Mouse (Mus musculus) embryonic facial prominence, embryonic 14.5 days (tissue): Measurements from ENCODE around the gene Cdkl1. TPM values are rescaled to one million over a fixed set of nuclear protein-coding genes. Genes with fewer than 3 reads are reported as not detected.

ENCODE experiments used
- ATAC-seq: fragments of 200-750 bp; cut with Nextera tagmentation; 2 replicates; pipeline ENCODE4 v1.8.0; 2017; ENCODE audit warnings: low read depth, moderate number of reproducible peaks, moderate TSS enrichment
- DNase-seq: peaks from one replicate; pipeline ENCODE4 v3.0.0-alpha.2; 2015; ENCODE audit warnings: low spot score
- H3K27ac ChIP-seq: fragments of 300-500 bp; sonication (generic); replicated peaks from 2 replicates; pipeline ENCODE4 v1.5.1; 2014; ENCODE audit warnings: low read depth, mild to moderate bottlenecking, low read length, moderate library complexity
- H3K27me3 ChIP-seq: fragments of 300-500 bp; sonication (generic); replicated peaks from 2 replicates; pipeline ENCODE4 v1.6.1; 2014; ENCODE audit warnings: low read length; ENCODE audit not compliant: control insufficient read depth, insufficient read depth
- H3K36me3 ChIP-seq: fragments of 300-500 bp; sonication (generic); 2 replicates; pipeline ENCODE4 v1.6.1; 2014; ENCODE audit warnings: low read length, mixed read lengths; ENCODE audit not compliant: control insufficient read depth, insufficient read depth
- H3K4me1 ChIP-seq: fragments of 300-500 bp; sonication (generic); 2 replicates; pipeline ENCODE4 v1.6.1; 2014; ENCODE audit warnings: antibody characterized with exemption, low read length; ENCODE audit not compliant: control insufficient read depth, insufficient read depth
- H3K4me2 ChIP-seq: fragments of 300-500 bp; sonication (generic); 2 replicates; pipeline ENCODE4 v1.6.1; 2014; ENCODE audit warnings: low read depth, mild to moderate bottlenecking, low read length, moderate library complexity, mixed read lengths
- H3K4me3 ChIP-seq: fragments of 300-500 bp; sonication (generic); 2 replicates; pipeline ENCODE4 v1.5.1; 2014; ENCODE audit warnings: low read depth, mild to moderate bottlenecking, low read length
- H3K9ac ChIP-seq: fragments of 300-500 bp; sonication (generic); 2 replicates; pipeline ENCODE4 v1.6.1; 2014; ENCODE audit warnings: low read depth, mild to moderate bottlenecking, low read length, moderate library complexity, mixed read lengths
- H3K9me3 ChIP-seq: fragments of 300-500 bp; sonication (generic); 2 replicates; pipeline ENCODE4 v1.6.1; 2016; ENCODE audit warnings: low read length; ENCODE audit not compliant: control insufficient read depth
- WGBS: fragments of 180-500 bp; shearing (Covaris S2); extraction: QIAGEN DNeasy Blood & Tissue Kit; methylation state at CpG from one replicate; pipeline ENCODE4 v1.1.7; 2014; 5-methylcytosine and 5-hydroxymethylcytosine counted together
- polyA plus RNA-seq: library from polyadenylated mRNA; unstranded; fragments of >200 nt; fragmentation: Nextera tagmentation; extraction: Ambion mirVana; gene quantifications from 2 replicates; pipeline ENCODE4 v1.2.1, GENCODE M21; 2014

Gene Cdkl1
- polyA plus RNA-seq, 1 experiment from 2014 or later = 2.9 TPM

GRCm38 (mm10) chr12:69759267-69759885 is 31.7 kb downstream of the Cdkl1 start:
- Histone ChIP-seq H3K4me1 (peaks cover 18% of the 10 kb centered on the region), H3K9me3 (no peaks in the 10 kb centered on the region), H3K27me3 (no peaks in the 10 kb centered on the region), H3K9ac (no peak overlapping the region), H3K27ac (peak overlapping the region; percentile 61), H3K4me2 (peak overlapping the region; percentile 56; the same call in 1 of the 2 replicates), H3K4me3 (no peak overlapping the region), H3K36me3 (no peaks in the 10 kb centered on the region)
- ATAC-seq (no peak), DNase-seq (no peak)
- 40% methylated on average over 4 of the region's 7 CpGs for WGBS

DNA sequence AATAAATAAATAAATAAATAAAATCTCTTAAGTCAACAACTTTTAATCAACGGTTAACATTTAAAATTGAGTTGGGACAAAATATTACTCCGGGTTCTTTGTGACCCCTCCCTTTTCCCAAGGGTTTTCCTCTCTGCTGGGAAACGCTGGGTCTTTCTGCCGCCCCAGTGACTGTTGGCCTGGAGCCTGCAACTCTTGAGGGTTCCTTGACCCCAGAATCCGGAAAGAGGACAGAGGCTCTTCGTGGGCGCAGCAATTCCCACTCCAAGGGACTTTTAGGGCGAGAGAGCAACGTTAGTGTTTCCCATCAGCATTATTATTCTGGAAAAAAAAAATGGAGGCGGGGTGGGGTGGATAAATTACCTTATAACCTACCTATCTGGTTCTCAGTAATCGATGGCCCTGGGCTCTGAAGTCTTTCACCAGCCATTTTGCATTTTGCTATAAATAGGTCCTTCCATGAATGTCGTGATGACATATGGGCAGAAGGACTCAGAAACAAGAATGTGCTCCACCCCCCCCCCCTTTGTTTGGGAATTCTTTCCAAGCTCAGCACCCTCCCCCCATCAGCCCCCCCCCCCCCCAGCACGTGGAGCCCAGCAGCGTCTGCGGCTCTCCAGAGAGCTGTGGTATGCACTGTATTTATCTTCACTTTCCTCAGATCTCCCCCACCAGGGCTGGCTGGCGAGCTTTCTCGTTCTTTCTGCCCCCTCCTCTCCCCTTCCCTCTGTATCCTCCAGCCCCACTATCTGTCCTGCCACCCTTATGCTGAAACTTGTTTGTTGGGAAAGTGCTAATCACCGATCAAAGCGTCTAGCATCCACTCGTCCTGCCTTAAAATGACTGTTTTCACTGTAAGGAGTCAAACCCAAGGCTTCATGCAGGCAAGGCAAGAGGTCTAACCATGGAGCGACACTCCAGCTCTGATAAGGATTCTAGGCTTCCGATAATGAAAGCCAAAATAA is 32.6 kb downstream of the Cdkl1 start:
- Histone ChIP-seq H3K27ac (peak overlapping the region; percentile 72), H3K9ac (no peak overlapping the region; the same call in 1 of the 2 replicates), H3K27me3 (no peaks in the 10 kb centered on the region), H3K36me3 (no peaks in the 10 kb centered on the region), H3K4me3 (peak overlapping the region; percentile 23), H3K9me3 (no peaks in the 10 kb centered on the region), H3K4me1 (peaks cover 18% of the 10 kb centered on the region), H3K4me2 (peak overlapping the region; percentile 56)
- 7% methylated on average over 22 of the region's 22 CpGs for WGBS
- ATAC-seq = peak; percentile 57; the same call in 1 of the 2 replicates
- peak; percentile 71 for DNase-seq

- H3K36me3 ChIP-seq = no peaks in the 10 kb centered on the region
- peaks cover 18% of the 10 kb centered on the region for H3K4me1 ChIP-seq
- 12% methylated on average over 22 of the region's 22 CpGs for WGBS
- H3K9ac ChIP-seq = peak overlapping the region; percentile 40
- peak overlapping the region; percentile 23 for H3K4me3 ChIP-seq
- DNase-seq = peak; percentile 91
- no peaks in the 10 kb centered on the region for H3K27me3 ChIP-seq
- peak overlapping the region; percentile 56 for H3K4me2 ChIP-seq
- H3K9me3 ChIP-seq = no peaks in the 10 kb centered on the region
- H3K27ac ChIP-seq = peak overlapping the region; percentile 48; the same call in 1 of the 2 replicates
- ATAC-seq = peak; percentile 90
Measured at GRCm38 (mm10) chr12:69757418-69758141, 33.5 kb downstream of the Cdkl1 start.

GRCm38 (mm10) chr12:69756015-69756414 is 35.1 kb downstream of the Cdkl1 start:
- WGBS = 78% methylated on average over 5 of the region's 5 CpGs
- no peak overlapping the region for H3K4me3 ChIP-seq
- H3K36me3 ChIP-seq = no peaks in the 10 kb centered on the region
- DNase-seq = no peak
- H3K4me2 ChIP-seq = no peak overlapping the region
- no peak overlapping the region for H3K9ac ChIP-seq
- ATAC-seq = no peak
- H3K27ac ChIP-seq = no peak overlapping the region
- H3K27me3 ChIP-seq = no peaks in the 10 kb centered on the region
- peaks cover 18% of the 10 kb centered on the region for H3K4me1 ChIP-seq
- H3K9me3 ChIP-seq = no peaks in the 10 kb centered on the region

GRCm38 (mm10) chr12:69753936-69754335 is 37.1 kb downstream of the Cdkl1 start:
- no peak overlapping the region for H3K4me2 ChIP-seq
- H3K4me1 ChIP-seq = peaks cover 14% of the 10 kb centered on the region
- 70% methylated on average over 5 of the region's 5 CpGs for WGBS
- no peak for ATAC-seq
- H3K27me3 ChIP-seq = no peaks in the 10 kb centered on the region
- no peak for DNase-seq
- no peak overlapping the region for H3K9ac ChIP-seq
- no peaks in the 10 kb centered on the region for H3K9me3 ChIP-seq
- H3K27ac ChIP-seq = no peak overlapping the region
- no peak overlapping the region for H3K4me3 ChIP-seq
- no peaks in the 10 kb centered on the region for H3K36me3 ChIP-seq

DNA sequence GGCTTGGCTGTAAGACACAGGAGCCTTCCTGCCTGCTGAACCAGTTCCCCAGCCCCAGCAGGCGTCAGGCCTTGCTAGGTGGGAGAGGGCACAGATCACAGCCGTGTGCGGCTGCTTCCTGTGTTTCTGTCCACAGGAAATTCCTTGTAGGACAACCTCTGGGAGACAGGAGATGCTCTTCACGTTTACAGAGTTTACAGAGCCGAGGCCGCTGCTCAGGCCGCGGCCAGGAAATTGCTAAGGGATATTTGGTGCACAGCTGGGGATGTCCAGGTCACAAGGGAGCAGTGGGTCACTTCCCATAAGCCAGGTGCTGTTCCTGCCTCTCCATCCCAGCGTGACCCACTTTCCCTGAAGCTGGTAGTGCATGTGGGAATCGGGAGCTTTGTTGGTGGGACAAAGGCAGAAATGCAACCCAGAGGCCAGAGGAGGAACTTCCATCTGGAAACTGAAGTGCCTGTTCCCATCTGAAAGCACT is 39.2 kb downstream of the Cdkl1 start:
- WGBS = 13% methylated on average over 10 of the region's 10 CpGs
- H3K36me3 ChIP-seq = no peaks in the 10 kb centered on the region
- no peaks in the 10 kb centered on the region for H3K9me3 ChIP-seq
- H3K27me3 ChIP-seq = no peaks in the 10 kb centered on the region
- H3K4me3 ChIP-seq = no peak overlapping the region
- peak; percentile 76 for ATAC-seq
- DNase-seq = peak; percentile 72
- no peak overlapping the region for H3K27ac ChIP-seq
- peak overlapping the region; percentile 8; the same call in 1 of the 2 replicates for H3K9ac ChIP-seq
- H3K4me2 ChIP-seq = 0 out of 2 replicates have a peak overlapping the region, but pooled peaks have one; percentile 5
- H3K4me1 ChIP-seq = no peaks in the 10 kb centered on the region

- ATAC-seq = no peak
- no peak overlapping the region for H3K27ac ChIP-seq
Measured at GRCm38 (mm10) chr12:69744138-69744537, 46.9 kb downstream of the Cdkl1 start.

GRCm38 (mm10) chr12:69741965-69742364 is 49.1 kb downstream of the Cdkl1 start:
- Histone ChIP-seq H3K4me2 (no peak overlapping the region), H3K9me3 (no peaks in the 10 kb centered on the region), H3K4me1 (no peaks in the 10 kb centered on the region), H3K9ac (no peak overlapping the region), H3K27me3 (no peaks in the 10 kb centered on the region), H3K4me3 (no peak overlapping the region), H3K27ac (no peak overlapping the region), H3K36me3 (no peaks in the 10 kb centered on the region)
- DNase-seq (no peak), ATAC-seq (no peak)
- WGBS = 68% methylated on average over 5 of the region's 5 CpGs

More at GRCm38 (mm10) chr12:69744138-69744537, 46.9 kb downstream of the Cdkl1 start:
- no peak overlapping the region for H3K9ac ChIP-seq
- no peaks in the 10 kb centered on the region for H3K27me3 ChIP-seq
- WGBS = 79% methylated on average over 5 of the region's 5 CpGs
- H3K9me3 ChIP-seq = no peaks in the 10 kb centered on the region
- H3K4me1 ChIP-seq = no peaks in the 10 kb centered on the region
- no peak overlapping the region for H3K4me2 ChIP-seq
- no peak for DNase-seq
- H3K36me3 ChIP-seq = no peaks in the 10 kb centered on the region
- H3K4me3 ChIP-seq = no peak overlapping the region
